Mouse (Mus musculus): ENCODE data around the gene Nudt7. TPM values are rescaled to one million over a fixed set of nuclear protein-coding genes. Genes with fewer than 3 reads are reported as not detected.

Gene Nudt7
- polyA plus RNA-seq, 1 experiment = 430 TPM

DNA sequence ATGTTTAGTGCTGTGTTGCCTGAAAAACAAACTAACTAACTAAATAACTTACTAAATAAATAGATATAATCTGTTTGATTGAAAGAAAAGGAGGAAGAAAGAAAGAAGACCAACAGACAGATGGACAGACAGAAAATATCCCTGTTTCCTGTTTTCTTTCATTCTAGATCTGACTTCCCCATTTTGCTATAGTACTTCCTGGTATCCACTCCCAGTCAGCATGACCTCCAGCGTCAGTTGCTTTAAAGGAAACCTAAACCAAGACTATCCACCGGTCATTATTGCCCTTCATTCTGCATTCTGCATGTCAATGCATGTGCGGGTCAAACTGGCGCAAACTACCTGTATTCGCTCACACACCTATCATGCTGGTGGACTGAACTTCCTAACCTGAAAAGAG lies 60.0 kb downstream of the Nudt7 start:
- H3K27ac ChIP-seq (replicated peaks; ENCODE audit: low read depth, low read length) = no peak overlapping the region
- H3K4me3 ChIP-seq (ENCODE audit: insufficient read depth, low read depth, low read length) = no peak overlapping the region
- H3K4me1 ChIP-seq (ENCODE audit: control insufficient read depth, insufficient read depth, insufficient read length, low read length) = no peaks in the 10 kb centered on the region

DNA sequence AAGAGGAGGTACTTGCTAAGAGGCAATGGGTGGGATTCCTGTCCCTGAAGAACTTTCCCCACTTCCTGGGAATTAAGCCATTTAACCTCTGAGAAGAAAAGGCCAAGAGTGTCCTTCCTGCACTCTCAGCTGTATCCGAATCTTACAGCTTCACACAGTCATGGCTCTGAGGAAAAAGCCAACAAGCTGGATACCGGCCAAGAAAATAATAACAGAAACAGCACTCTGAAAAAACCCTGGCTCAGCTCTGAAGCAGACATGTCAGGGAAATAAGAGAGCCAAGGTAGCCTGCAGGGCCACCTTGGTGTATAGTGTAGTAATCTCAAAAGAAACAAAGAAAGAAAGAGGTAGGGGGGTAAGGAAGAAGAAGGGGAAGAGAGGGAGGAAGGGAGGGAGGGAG lies 65.6 kb downstream of the Nudt7 start:
- Histone ChIP-seq H3K4me3 (ENCODE audit: insufficient read depth, low read depth, low read length) (no peak overlapping the region), H3K27ac (replicated peaks; ENCODE audit: low read depth, low read length) (no peak overlapping the region), H3K4me1 (ENCODE audit: control insufficient read depth, insufficient read depth, insufficient read length, low read length) (no peaks in the 10 kb centered on the region)

Other genes with a start within 250 kb of the Nudt7 start
- gene Vat1l, start 72.1 kb downstream of the Nudt7 start, polyA plus RNA-seq (2012; ENCODE audit: insufficient read depth, insufficient read length, missing spikeins) = 10.2 and 11.1 TPM in 2 replicates

Measured in brown adipose tissue, adult 24 weeks (tissue).